Mouse (Mus musculus): ENCODE data around the gene Gabra2. TPM values are rescaled to one million over a fixed set of nuclear protein-coding genes. Genes with fewer than 3 reads are reported as not detected.

Gabra2 gene
- polyA plus RNA-seq (2012; rRNA removed): 46.2 and 57.3 TPM in 2 replicates

- peak; percentile 52 to 81 for DNase-seq (ENCODE audit: extremely low spot score in 1 of 2, low spot score in 1 of 2)
These were observed at the start of gene Gabra2 for GRCm38 (mm10) chr5:71095725-71096607. Gabra2 (minus strand) TSS chr5:71095849.

- DNase-seq (ENCODE audit: extremely low spot score in 1 of 2, low spot score in 1 of 2): peak; percentile 56 to 79
These were observed 41.0 kb upstream of the Gabra2 start for GRCm38 (mm10) chr5:71136691-71137090.

GRCm38 (mm10) chr5:71135840-71136239 lies 40.2 kb upstream of the Gabra2 start:
- peak in 1 of 2 experiments; percentile 23 for DNase-seq (ENCODE audit: extremely low spot score in 1 of 2, low spot score in 1 of 2)

- DNase-seq (ENCODE audit: extremely low spot score in 1 of 2, low spot score in 1 of 2): peak; percentile 34 to 66
These were observed 32.1 kb upstream of the Gabra2 start for GRCm38 (mm10) chr5:71127721-71128120.

- DNase-seq (ENCODE audit: extremely low spot score in 1 of 2, low spot score in 1 of 2): no peak
These were observed 19.6 kb upstream of the Gabra2 start for GRCm38 (mm10) chr5:71115216-71115615.

GRCm38 (mm10) chr5:71095180-71095579 lies 469 bp downstream of the Gabra2 start:
- peak; percentile 28 to 63 for DNase-seq (ENCODE audit: extremely low spot score in 1 of 2, low spot score in 1 of 2)

GRCm38 (mm10) chr5:71094776-71095175 lies 873 bp downstream of the Gabra2 start:
- no peak for DNase-seq (ENCODE audit: extremely low spot score in 1 of 2, low spot score in 1 of 2)

GRCm38 (mm10) chr5:71093807-71094206 lies 1.8 kb downstream of the Gabra2 start:
- DNase-seq (ENCODE audit: extremely low spot score in 1 of 2, low spot score in 1 of 2): no peak

GRCm38 (mm10) chr5:71092475-71092874 lies 3.2 kb downstream of the Gabra2 start:
- DNase-seq (ENCODE audit: extremely low spot score in 1 of 2, low spot score in 1 of 2): peak; percentile 35 to 78

- DNase-seq (ENCODE audit: extremely low spot score in 1 of 2, low spot score in 1 of 2): no peak
These were observed 3.7 kb downstream of the Gabra2 start for GRCm38 (mm10) chr5:71091926-71092325.

GRCm38 (mm10) chr5:71078861-71079260 lies 16.8 kb downstream of the Gabra2 start:
- DNase-seq (ENCODE audit: extremely low spot score in 1 of 2, low spot score in 1 of 2): peak in 1 of 2 experiments; percentile 53

- peak; percentile 59 to 77 for DNase-seq (ENCODE audit: extremely low spot score in 1 of 2, low spot score in 1 of 2)
These were observed 34.0 kb downstream of the Gabra2 start for GRCm38 (mm10) chr5:71061696-71062095.

GRCm38 (mm10) chr5:71058047-71058446 lies 37.6 kb downstream of the Gabra2 start:
- no peak for DNase-seq (ENCODE audit: extremely low spot score in 1 of 2, low spot score in 1 of 2)

GRCm38 (mm10) chr5:71037352-71037751 lies 58.3 kb downstream of the Gabra2 start:
- peak in 1 of 2 experiments; percentile 17 for DNase-seq (ENCODE audit: extremely low spot score in 1 of 2, low spot score in 1 of 2)

GRCm38 (mm10) chr5:71025956-71026355 lies 69.7 kb downstream of the Gabra2 start:
- peak; percentile 78 to 90 for DNase-seq (ENCODE audit: extremely low spot score in 1 of 2, low spot score in 1 of 2)

GRCm38 (mm10) chr5:71011751-71012150 lies 83.9 kb downstream of the Gabra2 start:
- no peak for DNase-seq (ENCODE audit: extremely low spot score in 1 of 2, low spot score in 1 of 2)

- DNase-seq (ENCODE audit: extremely low spot score in 1 of 2, low spot score in 1 of 2): peak in 1 of 2 experiments; percentile 48
These were observed 84.4 kb downstream of the Gabra2 start for GRCm38 (mm10) chr5:71011271-71011670.

- DNase-seq (ENCODE audit: extremely low spot score in 1 of 2, low spot score in 1 of 2): no peak
These were observed 84.9 kb downstream of the Gabra2 start for GRCm38 (mm10) chr5:71010797-71011196.

- peak; percentile 51 to 70 for DNase-seq (ENCODE audit: extremely low spot score in 1 of 2, low spot score in 1 of 2)
These were observed 99.9 kb downstream of the Gabra2 start for GRCm38 (mm10) chr5:70995617-70996325.

- no peak for DNase-seq (ENCODE audit: extremely low spot score in 1 of 2, low spot score in 1 of 2)
These were observed 102.4 kb downstream of the Gabra2 start for GRCm38 (mm10) chr5:70993281-70993680.

GRCm38 (mm10) chr5:70990891-70991290 lies 104.8 kb downstream of the Gabra2 start:
- no peak for DNase-seq (ENCODE audit: extremely low spot score in 1 of 2, low spot score in 1 of 2)

All from frontal cortex, adult 2 months (tissue).